ENCODE assay signal across 21 mouse cellular contexts in the genomic region with DNA sequence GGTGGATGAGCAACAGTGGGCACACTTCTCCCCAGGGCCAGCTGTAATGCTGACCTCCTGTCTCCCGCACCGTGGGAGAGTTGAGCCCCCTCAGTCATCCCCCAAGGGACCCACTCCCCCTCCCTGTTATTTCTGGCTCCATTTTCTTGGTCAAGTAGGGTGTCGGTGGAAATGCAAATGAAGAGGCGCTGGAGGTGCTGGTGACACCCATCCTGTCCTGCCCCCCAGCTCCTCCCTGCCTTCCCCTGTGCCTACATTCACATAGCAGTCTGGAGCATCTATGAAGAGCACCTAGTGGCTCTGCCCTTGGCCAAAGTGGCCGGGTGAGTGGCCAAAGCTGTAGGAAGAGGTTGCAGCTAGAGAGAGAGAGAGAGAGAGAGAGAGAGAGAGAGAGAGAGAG. TPM values are rescaled to one million over a fixed set of nuclear protein-coding genes. Genes with fewer than 3 reads are reported as not detected.
"Had no signal": no experiment of that assay in that cellular context is flagged by ENCODE, and none has a peak within 500 bp of the region (broad histone marks: within the 10 kb centered on the region; RNA-seq: fewer than 3 reads in every experiment).

No protein-coding gene starts in this region.

- H3K9ac ChIP-seq: kidney, embryonic 15.5 days; limb, embryonic 12.5 days; limb, embryonic 15.5 days; liver, embryonic 14.5 days; liver, postnatal 0 days; lung, embryonic 14.5 days; midbrain, embryonic 12.5 days; midbrain, embryonic 15.5 days had no signal

- H3K4me3 ChIP-seq: kidney, embryonic 15.5 days; limb, embryonic 12.5 days; limb, embryonic 15.5 days; midbrain, embryonic 12.5 days; midbrain, embryonic 15.5 days; myocyte had no signal

- H3K36me3 ChIP-seq: kidney, embryonic 15.5 days; midbrain, embryonic 12.5 days; midbrain, embryonic 15.5 days had no signal

- H3K4me1 ChIP-seq: limb, embryonic 15.5 days had no signal

- H3K4me2 ChIP-seq: kidney, embryonic 15.5 days; limb, embryonic 12.5 days; limb, embryonic 15.5 days; liver, embryonic 11.5 days; lung, embryonic 14.5 days; midbrain, embryonic 12.5 days; midbrain, embryonic 15.5 days had no signal

- ATAC-seq: liver, postnatal 0 days; lung, postnatal 0 days; midbrain, embryonic 15.5 days had no signal

- H3K27ac ChIP-seq: kidney, embryonic 15.5 days; limb, embryonic 12.5 days; limb, embryonic 15.5 days; liver, embryonic 14.5 days; macrophage; midbrain, embryonic 12.5 days; midbrain, embryonic 15.5 days had no signal

- DNase-seq: kidney, adult 11 months; kidney, adult 8-10 months; kidney, postnatal 10 days; left cerebral cortex, postnatal 4 days; liver, postnatal 0 days; lung, embryonic 14.5 days; right cerebral cortex, adult 18-20 months; right cerebral cortex, postnatal 14 days; right cerebral cortex, postnatal 4 days; thymus, adult 18-20 months; thymus, postnatal 36 days had no signal

- H3K9me3 ChIP-seq: kidney, embryonic 15.5 days; limb, embryonic 12.5 days; limb, embryonic 15.5 days; midbrain, embryonic 12.5 days; midbrain, embryonic 15.5 days had no signal

RNA-seq across cellular contexts. Expression of gene Tbx21, which starts 18.1 kb away (rescaled TPM):
- polyA plus RNA-seq: limb, embryonic 12.5 days; limb, embryonic 15.5 days; liver, embryonic 11.5 days; lung, embryonic 14.5 days; myocyte had no signal
